Mouse (Mus musculus): ENCODE data around the gene Srp68. TPM values are rescaled to one million over a fixed set of nuclear protein-coding genes. Genes with fewer than 3 reads are reported as not detected.

Gene Srp68
- total RNA-seq, 2 experiments from 2014 or later, result 68.5 to 69.5 TPM

- DNase-seq, result no peak
- intact Hi-C loops (cut with DNase I; ENCODE audit: low total_unique reads), result no loop called here
These were observed 18.7 kb downstream of the Srp68 start for GRCm38 (mm10) chr11:116255090-116255981.

GRCm38 (mm10) chr11:116254627-116255026, 19.4 kb downstream of the Srp68 start:
- intact Hi-C loops (cut with DNase I; ENCODE audit: low total_unique reads), result no loop called here
- no peak for DNase-seq

GRCm38 (mm10) chr11:116253076-116253600, 20.9 kb downstream of the Srp68 start:
- DNase-seq, result no peak
- intact Hi-C loops (cut with DNase I; ENCODE audit: low total_unique reads), result no loop called here

GRCm38 (mm10) chr11:116250898-116251297, 23.1 kb downstream of the Srp68 start:
- intact Hi-C loops (cut with DNase I; ENCODE audit: low total_unique reads), result no loop called here
- no peak for DNase-seq

- intact Hi-C loops (cut with DNase I; ENCODE audit: low total_unique reads), result no loop called here
- no peak for DNase-seq
These were observed 26.4 kb downstream of the Srp68 start for GRCm38 (mm10) chr11:116247502-116248222.

GRCm38 (mm10) chr11:116245616-116246015, 28.4 kb downstream of the Srp68 start:
- intact Hi-C loops (cut with DNase I; ENCODE audit: low total_unique reads), result no loop called here
- DNase-seq, result no peak

- intact Hi-C loops (cut with DNase I; ENCODE audit: low total_unique reads), result no loop called here
- no peak for DNase-seq
These were observed 29.4 kb downstream of the Srp68 start for GRCm38 (mm10) chr11:116244580-116244979.

GRCm38 (mm10) chr11:116241744-116242235, 32.2 kb downstream of the Srp68 start:
- intact Hi-C loops (cut with DNase I; ENCODE audit: low total_unique reads), result no loop called here

GRCm38 (mm10) chr11:116239797-116240196, 34.2 kb downstream of the Srp68 start:
- no peak for DNase-seq
- intact Hi-C loops (cut with DNase I; ENCODE audit: low total_unique reads), result no loop called here

More at GRCm38 (mm10) chr11:116241744-116242235, 32.2 kb downstream of the Srp68 start:
- no peak for DNase-seq

GRCm38 (mm10) chr11:116237742-116238395, 36.1 kb downstream of the Srp68 start, which contains the start of gene Evpl:
TSS of gene Evpl (minus strand) at chr11:116238077.
- intact Hi-C loops (cut with DNase I; ENCODE audit: low total_unique reads), result no loop called here
- DNase-seq, result no peak

- intact Hi-C loops (cut with DNase I; ENCODE audit: low total_unique reads), result loop anchor here (2.0 kb wide), 1 partner anchor 52 kb away; no protein-coding TSS in a partner anchor
- DNase-seq, result no peak
These were observed 39.1 kb downstream of the Srp68 start for GRCm38 (mm10) chr11:116234901-116235300.

GRCm38 (mm10) chr11:116232427-116232826, 41.6 kb downstream of the Srp68 start:
- intact Hi-C loops (cut with DNase I; ENCODE audit: low total_unique reads), result no loop called here
- no peak for DNase-seq

GRCm38 (mm10) chr11:116228699-116229098, 45.3 kb downstream of the Srp68 start:
- intact Hi-C loops (cut with DNase I; ENCODE audit: low total_unique reads), result loop anchor here (5.0 kb wide), 1 partner anchor 234 kb away; no protein-coding TSS in a partner anchor
- DNase-seq, result no peak

GRCm38 (mm10) chr11:116226414-116226813, 47.6 kb downstream of the Srp68 start:
- intact Hi-C loops (cut with DNase I; ENCODE audit: low total_unique reads), result loop anchor here (2.0 to 5.0 kb wide), 2 partner anchors 68 to 236 kb away; no protein-coding TSS in a partner anchor
- peak; percentile 85 for DNase-seq

GRCm38 (mm10) chr11:116222740-116223059, 51.3 kb downstream of the Srp68 start:
- no peak for DNase-seq
- intact Hi-C loops (cut with DNase I; ENCODE audit: low total_unique reads), result no loop called here

GRCm38 (mm10) chr11:116221931-116222739, 51.9 kb downstream of the Srp68 start:
- peak; percentile 48 for DNase-seq
- intact Hi-C loops (cut with DNase I; ENCODE audit: low total_unique reads), result no loop called here

- intact Hi-C loops (cut with DNase I; ENCODE audit: low total_unique reads), result loop anchor here (5.0 kb wide), 1 partner anchor 78 kb away; no protein-coding TSS in a partner anchor
- peak; percentile 68 for DNase-seq
These were observed 54.1 kb downstream of the Srp68 start for GRCm38 (mm10) chr11:116219885-116220284.

GRCm38 (mm10) chr11:116218737-116219400, 55.1 kb downstream of the Srp68 start:
- peak; percentile 87 for DNase-seq
- intact Hi-C loops (cut with DNase I; ENCODE audit: low total_unique reads), result loop anchor here (5.0 kb wide), 1 partner anchor 77 kb away; no protein-coding TSS in a partner anchor
